Mouse (Mus musculus) MEL (cell line): Measurements from ENCODE around the gene Mavs. TPM values are rescaled to one million over a fixed set of nuclear protein-coding genes. Genes with fewer than 3 reads are reported as not detected.
A peak's percentile ranks its signal among the peaks of the same experiment; 100 is the strongest.
"Not testable (repeated sequence)": the region's sequence is repeated elsewhere in the genome, so short reads cannot be mapped to it uniquely, and the experiment has no call there.

Experiments used
- DNase-seq: peaks from one replicate; pipeline ENCODE4 v3.0.0; 2011; ENCODE audit warnings: low read depth, low spot score
- H3K27ac ChIP-seq: 2 replicates; pipeline ENCODE4 v1.5.1; 2012; ENCODE audit warnings: low read depth, mild to moderate bottlenecking, control low read depth, low read length, moderate library complexity; ENCODE audit not compliant: control insufficient read depth
- H3K27me3 ChIP-seq, 2 experiments: fragments of 150-350 bp in 1 of 2; sonication (generic) in 1 of 2; 2 replicates each; pipeline ENCODE4 v1.6.1; 2012; ENCODE audit warnings: low read length in 2 of 2, mild to moderate bottlenecking in 2 of 2, improper control_type of control experiment in 1 of 2, moderate library complexity in 1 of 2; ENCODE audit not compliant: insufficient read depth in 2 of 2, control insufficient read depth in 1 of 2
- H3K36me3 ChIP-seq, 2 experiments: 2 replicates each; pipeline ENCODE4 v1.6.1; 2012 to 2014; ENCODE audit warnings: low read length in 2 of 2, improper control_type of control experiment in 1 of 2, inconsistent platforms in 1 of 2, mild to moderate bottlenecking in 1 of 2; ENCODE audit not compliant: insufficient read depth in 2 of 2, control insufficient read depth in 1 of 2
- H3K4me1 ChIP-seq, 2 experiments: fragments of 150-350 bp in 1 of 2; sonication (generic) in 1 of 2; 2 replicates each; pipeline ENCODE4 v1.6.1; 2012; ENCODE audit warnings: low read length in 2 of 2, improper control_type of control experiment in 1 of 2, mild to moderate bottlenecking in 1 of 2; ENCODE audit not compliant: insufficient read depth in 2 of 2, control insufficient read depth in 1 of 2
- H3K4me3 ChIP-seq, 2 experiments: fragments of 150-350 bp in 1 of 2; sonication (generic) in 1 of 2; 2 replicates each; pipeline ENCODE4 v1.5.1; 2012; ENCODE audit warnings: low read depth in 2 of 2, low read length in 2 of 2, mild to moderate bottlenecking in 2 of 2, moderate library complexity in 2 of 2, control low read depth in 1 of 2, improper control_type of control experiment in 1 of 2; ENCODE audit not compliant: control insufficient read depth in 1 of 2, insufficient read depth in 1 of 2
- H3K79me2 ChIP-seq: 2 replicates; pipeline ENCODE4 v1.6.1; 2012; ENCODE audit warnings: mild to moderate bottlenecking, low read length, moderate library complexity; ENCODE audit not compliant: control insufficient read depth, poor library complexity, insufficient read depth
- H3K9ac ChIP-seq: 2 replicates; pipeline ENCODE4 v1.6.1; 2012; ENCODE audit warnings: low read depth, mild to moderate bottlenecking, control low read depth, low read length, moderate library complexity; ENCODE audit not compliant: control insufficient read depth, poor library complexity, severe bottlenecking
- H3K9me3 ChIP-seq: fragments of 150-350 bp; sonication (generic); replicated peaks from 2 replicates; pipeline ENCODE4 v1.6.1; 2012; ENCODE audit warnings: mild to moderate bottlenecking, low read length, improper control_type of control experiment, moderate library complexity; ENCODE audit not compliant: insufficient read depth
- EP300 ChIP-seq, 2 experiments: IDR thresholded peaks; 2 replicates each; pipeline ENCODE4 v1.6.1; 2011; ENCODE audit warnings: improper control_type of control experiment in 2 of 2, low read length in 2 of 2, low read depth in 1 of 2, mild to moderate bottlenecking in 1 of 2
- ETS1 ChIP-seq: IDR thresholded peaks from 2 replicates; pipeline ENCODE4 v1.6.1; 2012; ENCODE audit warnings: low read depth, mild to moderate bottlenecking, inconsistent platforms, low read length, improper control_type of control experiment, moderate library complexity
- GABPA ChIP-seq: IDR thresholded peaks from 2 replicates; pipeline ENCODE4 v1.6.1; 2012; ENCODE audit warnings: low read depth, mild to moderate bottlenecking, inconsistent platforms, low read length, improper control_type of control experiment, moderate library complexity
- GATA1 ChIP-seq: IDR thresholded peaks from 2 replicates; pipeline ENCODE4 v1.6.1; 2011; ENCODE audit warnings: low read depth, low read length, improper control_type of control experiment
- JUND ChIP-seq: IDR thresholded peaks from 2 replicates; pipeline ENCODE4 v1.6.1; 2011; ENCODE audit warnings: low read depth, mild to moderate bottlenecking, improper control_type of control experiment, low read length
- MAZ ChIP-seq: IDR thresholded peaks from 2 replicates; pipeline ENCODE4 v1.6.1; 2012; ENCODE audit warnings: low read depth, mild to moderate bottlenecking, inconsistent platforms, low read length, improper control_type of control experiment
- MXI1 ChIP-seq: IDR thresholded peaks from 2 replicates; pipeline ENCODE4 v1.6.1; 2011; ENCODE audit warnings: mild to moderate bottlenecking, low read depth, low read length, improper control_type of control experiment
- MYC ChIP-seq: IDR thresholded peaks from 2 replicates; pipeline ENCODE4 v1.6.1; 2011; ENCODE audit warnings: low read depth, mild to moderate bottlenecking, low read length, improper control_type of control experiment, moderate library complexity
- TAL1 ChIP-seq: IDR thresholded peaks from 2 replicates; pipeline ENCODE4 v1.6.1; 2012; ENCODE audit warnings: mild to moderate bottlenecking, inconsistent platforms, low read length, moderate library complexity, mixed read lengths
- TCF12 ChIP-seq: IDR thresholded peaks from 2 replicates; pipeline ENCODE4 v1.6.1; 2014; ENCODE audit warnings: low read depth, mild to moderate bottlenecking, inconsistent platforms, low read length, improper control_type of control experiment, moderate library complexity
- ZKSCAN1 ChIP-seq: IDR thresholded peaks from 2 replicates; pipeline ENCODE4 v1.6.1; 2012; ENCODE audit warnings: low read depth, mild to moderate bottlenecking, inconsistent platforms, low read length, improper control_type of control experiment, moderate library complexity
- polyA plus RNA-seq, 2 experiments: library from polyadenylated mRNA; stranded (reverse) in 1 of 2; unstranded in 1 of 2; fragments of >175 nt in 1 of 2; fragments of >200 nt in 1 of 2; gene quantifications; 2 replicates each; pipeline versions ENCODE4 v1.2.1 to v1.2.4; 2012; ENCODE audit warnings: low replicate concordance in 2 of 2, low read depth in 1 of 2; ENCODE audit not compliant: insufficient read length in 2 of 2, insufficient read depth in 1 of 2, missing spikeins in 1 of 2
- total RNA-seq: library from RNA; depleted of rRNA; stranded (reverse); fragments of 300-350 nt; gene quantifications from 2 replicates; pipeline ENCODE4 v1.2.3, GENCODE M21; 2012

Mavs gene
- total and polyA plus RNA-seq, 3 experiments, result 21.3 to 32.1 TPM; not detected in 1

DNA sequence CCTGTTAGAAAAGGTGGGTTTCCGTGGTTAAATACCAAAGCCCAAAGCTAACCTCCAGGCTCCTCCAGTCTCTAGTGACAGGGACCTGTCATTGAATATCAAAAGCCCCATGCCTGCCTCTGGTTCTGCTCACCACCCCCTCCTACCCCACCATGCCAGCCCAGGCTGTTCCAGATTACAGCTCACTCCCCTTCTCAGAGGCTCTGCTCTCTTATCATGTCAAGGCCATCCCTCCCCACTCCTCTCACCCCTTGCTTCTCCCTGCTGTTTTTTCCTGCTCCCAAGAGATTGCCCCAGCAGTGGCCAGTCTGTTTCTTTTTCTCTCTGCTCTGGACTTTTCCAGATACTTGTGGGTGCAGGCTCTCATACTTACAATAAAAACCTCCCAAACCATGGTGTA is 10.3 kb upstream of the Mavs start:
- H3K4me1 ChIP-seq, result peaks cover 17 to 39% of the 10 kb centered on the region in 2 experiments
- TF ChIP-seq TCF12, result 0 out of 2 replicates have a peak, but pooled peaks have one; percentile 14
- peak; percentile 42 for TF ChIP-seq TAL1
- peak; percentile 36; the same call in 1 of the 2 replicates for TF ChIP-seq GATA1
- no peak for TF ChIP-seq GABPA
- peak; percentile 9 to 47; a peak in 1 of 4 replicates for TF ChIP-seq EP300 (IDR thresholded peaks at IDR 0.05; ENCODE audit: low read depth in 1 of 2, low read length in 2 of 2)
- TF ChIP-seq, all 39 proteins: peak for 4
- no peaks in the 10 kb centered on the region for H3K27me3 ChIP-seq
- peak; percentile 49 for DNase-seq
- no peak overlapping the region for H3K9ac ChIP-seq
- no peak overlapping the region for H3K27ac ChIP-seq
- H3K4me3 ChIP-seq, result no peak overlapping the region
- no peaks in the 10 kb centered on the region for H3K9me3 ChIP-seq
- peaks cover 0 to 24% of the 10 kb centered on the region in 2 experiments; a peak in 2 of 4 replicates for H3K36me3 ChIP-seq
- H3K79me2 ChIP-seq, result no peaks in the 10 kb centered on the region

DNA sequence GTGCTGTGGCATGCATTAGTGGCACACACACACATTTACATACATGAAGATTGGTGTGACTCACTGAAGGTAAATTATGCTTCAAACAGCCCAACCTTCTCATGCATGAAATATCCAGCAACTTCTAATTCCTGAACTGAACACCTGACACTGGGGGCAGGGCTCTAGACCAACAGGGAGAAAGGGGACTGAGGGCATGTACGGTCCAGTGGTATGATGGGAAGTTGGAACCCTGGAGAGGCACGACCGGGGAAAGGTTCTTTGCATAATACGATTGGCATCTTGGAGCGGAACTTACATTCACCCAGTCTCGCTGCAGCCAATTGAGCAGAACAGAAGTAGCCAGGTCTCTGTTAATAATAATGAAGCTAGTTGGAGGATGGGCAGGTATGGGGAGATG is 8.7 kb upstream of the Mavs start:
- no peak overlapping the region for H3K27ac ChIP-seq
- H3K4me3 ChIP-seq, result no peak overlapping the region
- TF ChIP-seq JUND (no peak), MXI1 (no peak), MYC (no peak), ZKSCAN1 (no peak), TAL1 (no peak), MAZ (no peak)
- no peaks in the 10 kb centered on the region for H3K9me3 ChIP-seq
- peaks cover 0 to 24% of the 10 kb centered on the region in 2 experiments; a peak in 2 of 4 replicates for H3K36me3 ChIP-seq
- H3K9ac ChIP-seq, result no peak overlapping the region
- no peaks in the 10 kb centered on the region for H3K79me2 ChIP-seq
- DNase-seq, result no peak
- H3K27me3 ChIP-seq, result no peaks in the 10 kb centered on the region
- H3K4me1 ChIP-seq, result peaks cover 15 to 36% of the 10 kb centered on the region in 2 experiments

DNA sequence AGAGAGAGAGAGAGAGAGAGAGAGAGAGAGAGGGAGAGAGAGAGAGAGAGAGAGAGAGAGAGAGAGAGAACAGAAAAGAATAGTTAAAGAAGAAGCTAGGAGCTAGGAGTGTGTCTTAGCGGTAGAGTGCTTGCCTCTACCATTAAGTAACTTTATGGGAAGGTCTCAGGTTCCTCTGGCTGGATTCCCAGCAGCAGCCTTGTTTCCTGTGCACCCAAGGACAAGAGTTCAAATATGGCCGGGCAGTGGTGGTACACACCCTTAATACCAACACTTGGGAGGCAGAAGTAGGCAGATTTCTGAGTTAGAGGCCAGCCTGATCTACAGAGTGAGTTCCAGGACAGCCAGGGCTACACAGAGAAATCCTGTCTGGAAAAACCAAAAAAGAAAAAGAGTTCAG is 7.2 kb upstream of the Mavs start:
- H3K9me3 ChIP-seq, result not testable (repeated sequence)

More for the DNA sequence above, 7.2 kb upstream of the Mavs start:
- H3K27ac ChIP-seq, H3K27me3 ChIP-seq, H3K79me2 ChIP-seq, H3K4me3 ChIP-seq, H3K9ac ChIP-seq: not testable (repeated sequence)
- Histone ChIP-seq H3K36me3 (peaks cover 0 to 24% of the 10 kb centered on the region in 2 experiments; a peak in 2 of 4 replicates), H3K4me1 (peaks cover 15 to 35% of the 10 kb centered on the region in 2 experiments)
- TF ChIP-seq ETS1, result 0 out of 2 replicates have a peak, but pooled peaks have one; percentile 13
- DNase-seq, result peak; percentile 40
